Mouse (Mus musculus) colon, adult 2 months (tissue): ENCODE data around the gene Gpr4. TPM values are rescaled to one million over a fixed set of nuclear protein-coding genes. Genes with fewer than 3 reads are reported as not detected.

Source experiments
- polyA plus RNA-seq: library from polyadenylated mRNA; depleted of rRNA; stranded (reverse); fragments of >200 nt; gene quantifications from 2 replicates; pipeline ENCODE4 v1.2.3, GENCODE M21; 2012; rRNA removed

Gpr4 gene
- 4.0 and 4.6 TPM in 2 replicates for polyA plus RNA-seq

GRCm38 (mm10) chr7:19211996-19212755 is at the start of gene Gpr4:
Gene Gpr4, plus strand, starts transcription at chr7:19212538.

GRCm38 (mm10) chr7:19165656-19166423 is 46.5 kb upstream of the Gpr4 start, which contains the start of gene Gipr:
Gene Gipr, minus strand, starts transcription at chr7:19166127.

DNA sequence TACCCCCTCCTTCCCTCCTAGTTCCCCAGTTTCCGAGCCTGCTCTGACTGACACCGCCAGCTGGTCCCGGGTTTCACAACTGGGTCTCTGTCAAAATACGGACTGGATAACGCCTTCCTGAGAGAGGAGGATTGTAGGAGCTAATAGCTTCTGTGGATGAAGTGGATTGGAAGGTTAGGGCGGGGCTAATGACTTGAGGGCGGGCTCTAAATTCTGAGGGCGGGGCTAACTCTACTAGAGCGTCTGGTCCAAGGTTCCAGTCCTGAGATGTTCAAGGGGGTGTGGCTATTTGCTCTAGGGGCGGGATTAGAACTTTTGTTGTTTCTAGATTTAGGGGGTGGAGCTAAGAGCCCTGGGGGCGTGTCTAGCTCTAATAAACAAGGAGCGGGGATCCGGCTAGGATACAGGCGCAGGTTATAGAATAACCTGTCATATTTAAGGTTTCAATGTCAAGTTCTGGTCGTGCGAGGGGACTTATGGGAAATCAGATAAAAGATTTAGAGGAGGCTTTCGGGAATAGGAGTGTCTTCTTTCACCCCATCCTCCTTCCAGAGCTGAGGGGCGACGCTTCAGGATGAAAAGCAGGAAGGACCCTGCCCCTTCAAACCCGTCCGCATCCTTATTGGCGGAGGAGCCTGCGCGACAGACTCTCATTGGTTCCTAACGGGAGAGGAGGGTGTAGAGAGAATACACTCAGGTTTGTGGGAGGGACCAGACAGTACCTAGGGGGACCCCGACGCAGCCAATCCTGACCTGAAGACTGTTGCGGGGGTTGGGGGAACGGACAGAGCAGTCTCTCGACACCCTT is 36.4 kb upstream of the Gpr4 start, which contains the start of gene Eml2:
Eml2 (plus strand) TSS at position 714 of the 808 bp plus-strand sequence.

DNA sequence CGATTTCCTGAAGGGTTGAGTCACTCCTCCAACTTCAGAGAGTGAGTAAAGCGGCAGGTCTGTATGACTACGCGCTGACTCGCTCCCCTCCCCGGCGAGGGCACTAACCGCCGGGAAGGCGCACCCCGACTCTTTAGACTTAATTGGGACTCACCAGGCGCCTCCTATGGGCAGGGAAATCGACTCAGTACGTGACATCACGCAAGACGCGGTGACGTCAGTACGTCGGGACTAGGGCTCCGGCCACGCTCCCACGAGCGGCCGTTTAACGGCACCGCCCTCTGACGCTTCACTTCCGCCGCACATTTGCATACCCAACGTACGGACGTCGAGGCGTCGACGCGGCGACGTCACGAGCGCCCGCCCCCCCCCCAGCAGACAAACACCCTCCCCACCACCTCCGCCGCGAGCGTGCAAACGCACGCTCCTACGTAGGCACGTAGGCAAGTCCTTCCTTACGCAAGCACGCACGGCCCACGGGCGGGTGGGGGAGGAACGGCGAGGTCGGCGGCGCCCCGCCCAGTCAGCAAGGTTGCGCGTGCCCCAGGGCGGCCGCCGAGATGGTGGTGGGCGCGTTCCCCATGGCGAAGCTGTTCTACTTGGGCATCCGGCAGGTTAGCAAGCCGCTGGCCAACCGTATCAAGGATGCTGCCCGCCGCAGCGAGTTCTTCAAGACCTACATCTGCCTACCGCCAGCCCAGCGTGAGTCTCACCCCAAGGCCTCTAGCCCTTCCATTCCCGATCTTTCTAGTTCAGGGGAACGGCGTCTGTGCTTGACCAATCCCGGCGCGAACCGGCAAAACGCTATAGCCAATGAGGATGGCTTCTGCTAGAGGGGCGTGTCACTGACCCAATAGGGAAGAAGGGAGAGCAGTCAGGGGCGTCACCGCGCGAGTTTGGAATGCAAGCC is 15.8 kb downstream of the Gpr4 start, which contains the start of gene Opa3:
Opa3 (plus strand) TSS at position 452 of the 910 bp plus-strand sequence.

DNA sequence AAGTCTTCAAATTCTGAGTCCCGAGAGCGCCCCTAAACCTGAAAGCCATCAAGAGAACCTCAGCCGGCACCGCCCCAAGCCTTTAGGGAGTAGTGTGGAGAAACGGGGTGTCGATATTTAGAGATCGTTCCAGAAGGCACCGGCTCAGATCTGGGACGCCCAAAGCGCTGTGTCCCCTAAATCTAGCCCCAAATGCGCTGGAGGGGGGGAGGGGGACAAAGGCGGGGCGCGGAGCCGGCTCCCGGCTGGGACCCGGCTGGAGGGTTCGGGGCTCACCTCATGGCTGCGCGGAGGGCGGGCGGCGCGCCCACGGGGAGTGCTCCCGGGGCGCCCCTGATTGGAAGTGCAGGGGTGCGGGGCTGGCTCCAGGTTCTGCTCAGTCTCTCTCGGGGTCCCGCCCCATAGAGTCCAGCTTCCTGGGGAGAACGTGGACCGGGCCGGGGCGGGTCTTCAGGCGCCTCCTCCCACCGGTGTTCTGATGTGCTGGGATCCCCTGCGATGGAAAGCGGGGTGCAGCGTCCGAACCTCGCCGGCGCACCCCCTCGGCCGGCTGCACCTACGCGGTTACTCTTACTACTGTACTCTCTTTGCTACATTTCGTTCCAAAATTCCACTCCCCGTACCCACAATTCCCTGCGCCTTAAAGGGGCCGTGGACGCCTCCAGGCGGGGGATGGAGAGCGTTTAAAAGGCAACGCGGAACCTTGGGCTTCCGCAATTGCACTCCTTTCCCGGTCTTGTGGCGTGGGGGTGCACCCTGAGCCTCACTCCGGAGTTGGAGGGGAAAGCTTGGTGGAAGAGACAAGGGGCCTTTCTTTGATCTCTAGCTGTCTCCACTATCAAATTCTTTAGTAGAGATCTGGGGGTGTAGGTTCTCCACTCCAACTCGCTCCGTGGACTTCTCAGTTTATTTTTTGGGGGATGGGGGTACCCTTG is 59.2 kb downstream of the Gpr4 start, which contains the start of gene Vasp:
Vasp (minus strand) TSS at position 580 of the 935 bp plus-strand sequence.

Other genes with a start within 250 kb of the Gpr4 start
- not detected in 2 replicates for gene Nanos2, start 225.1 kb upstream of the Gpr4 start, polyA plus RNA-seq
- gene Mypop, start 221.3 kb upstream of the Gpr4 start, polyA plus RNA-seq: 9.8 and 12.8 TPM in 2 replicates
- 48.1 and 49.0 TPM in 2 replicates for gene Irf2bp1, start 208.5 kb upstream of the Gpr4 start, polyA plus RNA-seq
- gene Foxa3, start 189.0 kb upstream of the Gpr4 start, polyA plus RNA-seq: 70.8 and 76.2 TPM in 2 replicates
- 80.5 and 90.6 TPM in 2 replicates for gene Sympk, start 188.2 kb upstream of the Gpr4 start, polyA plus RNA-seq
- gene Rsph6a, start 157.8 kb upstream of the Gpr4 start, polyA plus RNA-seq: not detected in 2 replicates
- 32.3 and 33.8 TPM in 2 replicates for gene Dmwd, start 136.3 kb upstream of the Gpr4 start, polyA plus RNA-seq
- 613 and 864 TPM in 2 replicates for gene Dmpk, start 128.7 kb upstream of the Gpr4 start, polyA plus RNA-seq
- 45.2 and 56.4 TPM in 2 replicates for gene Six5, start 117.9 kb upstream of the Gpr4 start, polyA plus RNA-seq
- gene Gm4969, start 94.2 kb upstream of the Gpr4 start, polyA plus RNA-seq: not detected in 2 replicates
- 14.7 and 14.9 TPM in 2 replicates for gene Fbxo46, start 92.7 kb upstream of the Gpr4 start, polyA plus RNA-seq
- gene Qpctl, start 63.2 kb upstream of the Gpr4 start, polyA plus RNA-seq: 15.1 and 16.3 TPM in 2 replicates
- gene Snrpd2, start 62.8 kb upstream of the Gpr4 start, polyA plus RNA-seq: 19.3 and 24.0 TPM in 2 replicates
- gene Gipr, start 46.4 kb upstream of the Gpr4 start, polyA plus RNA-seq: 0.95 and 1.6 TPM in 2 replicates
- gene Eml2, start 36.1 kb upstream of the Gpr4 start, polyA plus RNA-seq: 45.4 and 47.5 TPM in 2 replicates
- 40.5 and 52.5 TPM in 2 replicates for gene Opa3, start 15.8 kb downstream of the Gpr4 start, polyA plus RNA-seq
- 569 and 685 TPM in 2 replicates for gene Vasp, start 59.3 kb downstream of the Gpr4 start, polyA plus RNA-seq
- gene Ppm1n, start 67.5 kb downstream of the Gpr4 start, polyA plus RNA-seq: 0.10 and 0.21 TPM in 2 replicates
- 28.0 and 34.1 TPM in 2 replicates for gene Rtn2, start 70.1 kb downstream of the Gpr4 start, polyA plus RNA-seq
- 3.1 and 6.7 TPM in 2 replicates for gene Fosb, start 97.5 kb downstream of the Gpr4 start, polyA plus RNA-seq
- gene Ercc1, start 132.2 kb downstream of the Gpr4 start, polyA plus RNA-seq: 26.1 and 33.2 TPM in 2 replicates
- gene Cd3eap, start 146.9 kb downstream of the Gpr4 start, polyA plus RNA-seq: 4.0 and 7.0 TPM in 2 replicates
- 14.6 and 20.3 TPM in 2 replicates for gene Ppp1r13l, start 147.2 kb downstream of the Gpr4 start, polyA plus RNA-seq
- 47.1 and 56.1 TPM in 2 replicates for gene Ercc2, start 169.5 kb downstream of the Gpr4 start, polyA plus RNA-seq
- gene Klc3, start 191.6 kb downstream of the Gpr4 start, polyA plus RNA-seq: 5.5 and 6.0 TPM in 2 replicates
- 78.9 and 126 TPM in 2 replicates for gene Ckm, start 192.2 kb downstream of the Gpr4 start, polyA plus RNA-seq
- 22.3 and 24.9 TPM in 2 replicates for gene Mark4, start 246.3 kb downstream of the Gpr4 start, polyA plus RNA-seq